Mouse (Mus musculus) monocyte, adult 5-6 weeks (primary cell): ENCODE results near the gene Nkain2. TPM values are rescaled to one million over a fixed set of nuclear protein-coding genes. Genes with fewer than 3 reads are reported as not detected.

Experiments used
- ATAC-seq: fragments of 153-309, 156-312 bp; replicated peaks from 2 replicates; pipeline ENCODE4 v1.8.0; 2017; ENCODE audit warnings: mild to moderate bottlenecking; ENCODE audit not compliant: low TSS enrichment, insufficient number of reproducible peaks, severe bottlenecking, poor library complexity, low FRiP score
- total RNA-seq: library from RNA; stranded (forward); fragments of 200-1000, 200-491, 200-594 nt; gene quantifications from 3 replicates; pipeline ENCODE4 v1.2.3, GENCODE M21; 2017

Gene Nkain2
- total RNA-seq, 1 experiment from 2014 or later: not detected

DNA sequence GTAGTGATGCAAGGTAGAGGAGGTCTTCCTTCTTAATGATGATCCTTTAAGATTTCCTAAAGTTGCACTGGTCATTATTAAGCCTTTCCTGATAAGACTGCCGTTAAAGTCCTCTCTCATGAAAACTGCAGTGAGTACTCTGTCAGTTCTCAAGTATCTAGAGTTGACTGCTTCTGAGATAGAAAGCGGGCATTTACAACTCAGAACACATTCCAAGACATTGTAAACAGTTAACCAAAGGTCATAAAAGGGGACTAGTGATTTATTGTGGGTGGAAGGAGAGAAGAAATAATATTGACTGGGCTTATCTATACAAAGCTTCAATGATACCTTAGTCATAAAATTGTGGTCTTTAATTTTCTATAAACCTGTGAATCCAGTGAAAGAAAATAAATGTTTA, 990.8 kb downstream of the Nkain2 start:
- no peak for ATAC-seq

DNA sequence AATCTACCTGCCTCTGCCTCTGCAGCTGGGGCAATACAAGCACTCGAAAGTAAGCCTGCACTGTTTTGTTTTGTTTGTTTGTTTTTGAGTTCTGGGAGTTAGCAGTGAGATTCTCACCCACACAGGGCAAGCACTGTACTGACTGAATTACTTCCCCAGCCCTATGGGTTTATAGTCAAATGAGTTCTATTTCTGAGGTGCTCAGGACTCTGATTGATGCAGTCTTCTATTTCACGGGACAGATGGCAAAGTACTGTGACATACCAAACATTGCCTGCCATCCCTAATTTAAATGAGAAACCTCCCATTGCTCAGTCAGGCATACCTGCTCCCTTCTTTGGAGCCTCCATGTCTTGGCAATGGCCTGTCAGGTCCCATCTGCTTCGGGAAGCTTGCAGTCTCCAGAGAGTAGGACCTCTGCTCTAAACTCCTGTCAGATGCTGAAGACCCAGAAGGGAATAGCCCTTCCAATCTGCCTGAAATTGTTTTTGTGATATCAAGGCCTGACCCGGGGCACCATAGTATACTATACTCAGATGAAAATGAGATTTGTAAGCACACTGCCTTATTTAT, 1016.9 kb downstream of the Nkain2 start:
- ATAC-seq: no peak

DNA sequence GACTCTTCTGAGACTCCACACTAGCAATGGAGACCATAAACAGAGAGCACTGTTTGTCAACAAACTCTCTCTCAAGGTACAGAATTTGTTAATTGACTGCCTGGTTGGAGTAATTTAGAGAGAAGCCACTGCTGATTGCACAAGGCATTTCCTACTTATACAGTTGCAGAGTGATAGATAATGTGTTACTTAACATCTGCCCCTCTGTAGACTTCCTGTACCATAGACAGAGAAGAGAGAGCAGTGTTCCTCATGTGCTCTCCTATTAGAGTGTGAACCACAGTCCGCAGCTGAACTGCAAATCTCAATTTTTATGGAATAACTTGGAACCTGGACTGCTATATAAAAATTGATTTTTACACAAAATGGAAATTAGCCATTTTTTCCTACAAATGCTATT, 1022.0 kb downstream of the Nkain2 start:
- no peak for ATAC-seq

DNA sequence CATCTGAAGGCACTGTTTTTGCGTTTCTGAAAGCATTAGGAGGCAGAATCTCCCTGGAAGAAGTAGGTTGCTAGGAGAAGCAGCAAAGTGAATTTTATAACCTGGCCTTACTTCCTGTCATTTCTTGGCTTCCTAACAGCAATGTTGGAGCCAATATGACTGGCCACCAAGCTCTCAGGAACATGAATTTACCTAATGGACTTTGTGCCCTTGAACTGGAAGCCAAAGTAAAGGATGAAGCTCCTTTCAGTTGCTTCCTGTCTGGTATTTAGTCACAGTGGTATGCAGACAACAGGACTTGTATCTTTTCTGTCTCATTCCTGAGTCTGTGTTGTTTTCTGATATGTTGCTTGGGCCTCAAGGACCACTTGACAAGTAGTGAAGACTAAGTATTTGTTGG, 1063.2 kb downstream of the Nkain2 start:
- no peak for ATAC-seq

DNA sequence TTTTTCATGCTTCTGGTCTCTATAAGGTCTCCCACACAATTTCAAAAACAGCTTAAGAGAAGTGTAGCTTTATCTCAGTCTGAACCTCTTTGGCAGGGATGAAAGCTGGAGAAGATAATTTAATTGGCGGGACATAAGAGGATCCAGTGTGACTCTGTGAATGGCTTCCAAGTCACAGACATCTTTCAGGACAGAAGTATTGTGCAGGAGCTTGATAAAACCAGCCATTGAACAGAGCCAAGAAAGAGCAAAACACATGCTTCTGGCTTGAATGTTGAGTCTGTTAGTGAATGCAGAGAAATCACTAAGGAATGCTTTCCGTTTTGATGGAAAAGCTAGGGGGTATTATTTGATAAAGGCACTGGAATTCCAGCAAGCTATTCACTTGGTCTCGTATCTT, 1077.7 kb downstream of the Nkain2 start:
- ATAC-seq: no peak

DNA sequence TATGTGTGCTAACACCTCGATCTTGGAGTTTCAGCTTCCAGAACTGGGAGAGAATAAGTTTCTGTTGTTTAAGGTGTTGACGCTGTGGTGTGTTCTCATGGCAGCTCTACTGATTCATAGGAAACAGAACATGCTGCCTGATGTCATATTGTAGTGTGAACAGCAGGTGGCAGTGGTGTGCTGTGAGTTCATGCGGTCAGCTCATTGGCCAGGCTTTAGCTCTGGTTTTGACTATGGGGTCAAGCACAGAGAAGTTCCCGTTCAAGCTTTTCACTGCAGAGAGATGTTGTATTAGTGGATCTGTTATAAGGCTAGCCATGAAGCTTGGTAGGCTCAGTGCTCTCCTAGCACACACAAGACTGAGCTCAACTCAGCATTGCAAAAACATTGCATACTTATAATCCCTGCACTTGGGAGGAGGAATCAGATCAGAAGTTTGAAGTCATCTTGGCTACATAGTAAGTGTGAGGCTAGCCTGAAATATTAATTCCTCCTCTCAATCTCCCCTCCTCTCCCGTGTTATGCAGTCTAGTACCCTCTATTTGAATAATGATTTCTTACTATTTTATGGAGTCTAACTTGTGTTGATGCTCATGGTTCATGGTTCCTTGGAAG, 1147.7 kb downstream of the Nkain2 start:
- peak; percentile 56; the same call in 1 of the 2 replicates for ATAC-seq

DNA sequence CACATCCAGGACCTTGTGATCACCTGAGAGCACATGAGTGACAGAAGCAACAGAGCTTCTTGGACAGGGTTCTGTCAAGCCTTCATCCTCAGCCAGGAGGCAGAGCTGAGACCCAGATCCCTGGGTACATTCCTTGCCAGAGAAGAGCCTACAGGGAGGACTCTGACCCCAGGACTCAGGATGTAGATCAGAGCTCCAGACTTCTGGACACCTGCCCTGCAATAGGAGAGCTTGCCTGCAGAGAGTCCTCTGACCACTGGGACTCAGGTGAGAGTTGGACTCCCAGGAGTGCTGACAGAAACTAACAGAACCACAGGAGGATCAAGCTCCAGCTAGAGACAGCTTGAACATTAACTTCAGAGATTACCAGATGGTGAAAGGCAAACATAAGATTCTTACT, 1162.2 kb downstream of the Nkain2 start:
- no peak for ATAC-seq

DNA sequence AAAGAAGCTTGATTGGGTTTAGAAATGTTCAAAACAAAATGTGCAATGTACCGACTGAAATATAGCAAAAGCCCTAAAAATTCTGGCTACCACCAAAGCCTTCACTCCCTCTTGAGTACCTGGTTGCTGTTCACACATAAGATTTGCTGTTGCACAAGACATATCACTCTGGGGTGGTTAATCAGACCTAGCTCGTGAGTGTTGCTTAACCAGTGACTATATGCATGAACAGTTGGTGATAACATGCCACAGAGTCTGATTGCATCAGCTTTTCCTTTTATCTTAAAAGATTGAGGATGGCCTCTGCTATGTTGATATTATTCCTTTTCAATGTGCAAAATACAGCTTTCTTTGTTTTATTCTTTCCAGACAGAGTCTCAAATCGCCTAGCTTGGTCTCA, 1243.0 kb downstream of the Nkain2 start:
- ATAC-seq: no peak

DNA sequence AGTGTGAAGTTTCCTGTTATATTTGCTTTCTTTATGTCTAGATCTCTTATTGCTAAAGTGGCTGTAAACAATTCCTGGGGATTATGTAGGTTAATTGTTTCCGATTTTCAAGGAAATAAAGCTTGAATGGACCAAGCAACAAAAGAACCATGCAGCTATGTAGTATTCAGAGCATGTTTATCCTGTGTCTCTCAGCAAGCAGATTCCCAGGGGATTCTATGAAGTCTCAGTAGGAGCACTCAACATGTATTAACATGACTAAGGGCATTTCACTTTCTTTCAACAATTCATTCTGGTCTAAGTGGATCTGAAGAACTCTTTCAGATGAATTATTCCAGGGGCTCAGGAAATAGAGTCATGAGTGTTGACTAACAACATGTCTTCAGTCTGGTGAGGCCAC, 1244.2 kb downstream of the Nkain2 start:
- ATAC-seq: no peak

Other genes with a start within 250 kb of the Nkain2 start
- not detected in 3 replicates for gene Trdn, start 190.1 kb upstream of the Nkain2 start, total RNA-seq